Mouse (Mus musculus) liver, adult 2 months (tissue): ENCODE results near the gene Gm20498.

Experiments used
- CTCF ChIP-seq: fragments of 200-500 bp; IDR thresholded peaks from 2 replicates; pipeline ENCODE4 v1.5.1; 2011; ENCODE audit warnings: low read depth, low read length, control low read depth
- POLR2A ChIP-seq: fragments of 200-500 bp; IDR thresholded peaks from 2 replicates; pipeline ENCODE4 v1.6.1; 2011; ENCODE audit warnings: low read length, control low read depth; ENCODE audit not compliant: insufficient read depth; ENCODE audit errors: extremely low read depth

GRCm38 (mm10) chr12:81324991-81325390 lies 207.7 kb downstream of the Gm20498 start:
- TF ChIP-seq POLR2A (no peak), CTCF (no peak)
